Mouse (Mus musculus) c-Kit-positive CD71-positive TER-119-positive erythroid progenitor cells, embryonic 14.5 days (primary cell): ENCODE measurements around the gene Gm10273.
"Not testable (repeated sequence)": the region's sequence is repeated elsewhere in the genome, so short reads cannot be mapped to it uniquely, and the experiment has no call there.

Source experiments
- DNase-seq: peaks from one replicate; pipeline ENCODE4 v3.0.0-alpha.2; 2013; ENCODE audit warnings: low spot score

Gm10273 gene

DNA sequence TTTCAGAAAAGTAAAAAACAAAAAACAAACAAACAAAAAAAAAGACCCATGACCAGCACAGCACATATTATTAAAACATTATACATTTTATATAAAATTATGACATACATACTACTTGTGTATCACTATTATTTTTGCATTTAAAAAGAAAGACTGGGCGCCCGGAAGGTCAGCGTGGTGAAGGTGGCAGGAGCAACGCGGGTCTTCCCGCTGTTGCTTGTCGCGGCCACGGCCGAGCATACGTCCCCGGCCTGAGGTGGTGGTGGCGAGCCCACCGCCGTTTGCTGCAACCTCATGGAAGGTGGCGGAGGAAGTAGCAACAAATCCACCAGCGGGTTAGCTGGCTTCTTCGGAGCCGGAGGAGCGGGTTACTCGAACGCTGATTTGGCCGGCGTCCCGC lies at the start of gene Gm10273:
TSS of gene Gm10273 (plus strand) at position 172 of the 400 bp plus-strand sequence.
- not testable (repeated sequence) for DNase-seq

- DNase-seq: no peak
These were observed 48.9 kb upstream of the Gm10273 start for GRCm38 (mm10) chr10:59346560-59346959.

- DNase-seq: peak; percentile 80
These were observed 47.2 kb upstream of the Gm10273 start for GRCm38 (mm10) chr10:59348200-59348599.

GRCm38 (mm10) chr10:59349536-59349935 lies 45.9 kb upstream of the Gm10273 start:
- no peak for DNase-seq

DNA sequence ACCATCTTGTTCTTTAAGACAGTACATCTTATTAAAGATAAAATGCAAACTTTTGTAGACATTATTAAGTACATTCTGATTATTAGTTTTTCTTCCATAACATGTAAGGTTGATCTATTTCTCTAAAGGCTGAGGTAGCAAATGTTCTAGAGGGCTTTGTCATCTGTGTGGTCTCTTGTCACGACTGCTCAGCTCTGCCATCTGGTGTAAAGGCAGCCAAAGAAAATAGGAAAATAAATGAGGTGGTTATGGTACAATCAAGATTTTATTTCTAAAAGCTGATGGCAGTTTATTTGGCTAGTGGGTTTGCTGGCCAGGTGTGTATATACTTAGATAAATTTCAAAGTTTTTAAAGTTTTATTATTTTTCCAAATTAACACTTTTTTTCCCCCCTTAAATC lies 42.4 kb upstream of the Gm10273 start:
- DNase-seq: no peak

DNA sequence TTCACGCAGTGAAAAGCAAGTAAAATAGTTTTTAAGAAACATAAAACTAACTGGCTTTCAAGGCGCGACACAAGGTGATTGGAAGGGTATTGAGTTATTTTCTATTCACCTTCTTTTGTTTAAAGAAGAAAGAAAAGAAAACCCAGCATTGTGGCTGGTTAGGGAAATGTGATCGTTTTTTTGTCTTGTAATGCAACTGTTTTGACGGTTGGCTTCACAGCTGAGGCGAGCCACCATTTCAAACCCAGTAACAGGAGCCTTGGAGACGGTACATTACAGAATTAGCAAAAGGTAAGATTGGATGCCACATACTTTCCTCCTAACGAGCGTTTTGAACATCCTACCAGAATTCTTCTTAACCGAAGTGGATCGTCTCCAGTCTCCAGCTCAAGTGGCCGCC lies 41.3 kb upstream of the Gm10273 start:
- DNase-seq: no peak

DNA sequence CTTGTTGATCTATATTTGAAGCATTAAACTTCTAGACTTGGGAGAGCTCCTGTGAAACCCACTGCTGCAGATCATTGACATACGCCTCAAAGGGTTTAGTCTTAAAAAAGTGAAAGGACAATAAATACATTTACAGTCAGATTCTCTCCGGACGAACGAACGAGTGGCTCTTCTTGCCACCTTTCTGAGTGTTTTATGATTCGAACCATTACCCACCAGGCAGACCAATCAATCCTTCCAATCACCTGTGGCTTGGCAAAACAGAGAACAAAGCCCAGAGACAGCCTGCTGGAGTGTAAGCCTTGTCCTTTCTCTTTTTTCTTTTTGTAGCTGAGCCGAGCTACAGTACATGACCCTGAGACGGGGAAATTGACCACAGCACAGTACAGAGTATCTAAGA lies 40.4 kb upstream of the Gm10273 start:
- no peak for DNase-seq

DNA sequence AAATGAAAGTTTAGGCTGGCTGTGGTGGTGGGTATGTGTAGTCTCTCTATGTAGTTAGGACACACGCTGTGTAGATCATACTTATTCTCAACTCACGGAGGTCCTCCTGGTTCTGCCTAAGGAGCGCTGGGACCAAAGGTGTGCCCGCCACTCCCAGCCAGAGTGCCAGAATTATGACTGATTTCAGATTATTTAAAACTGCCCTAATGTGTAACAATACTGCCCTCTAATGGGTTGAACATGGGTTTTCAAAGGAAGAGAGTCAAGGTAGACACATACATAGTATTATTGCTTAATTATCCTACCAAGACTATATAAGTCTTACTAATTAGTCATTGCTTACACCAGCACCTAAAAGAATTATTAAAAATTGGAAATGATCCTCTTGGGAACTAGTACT lies 36.7 kb upstream of the Gm10273 start:
- no peak for DNase-seq

- peak; percentile 20 for DNase-seq
These were observed 32.2 kb upstream of the Gm10273 start for GRCm38 (mm10) chr10:59363208-59363607.

DNA sequence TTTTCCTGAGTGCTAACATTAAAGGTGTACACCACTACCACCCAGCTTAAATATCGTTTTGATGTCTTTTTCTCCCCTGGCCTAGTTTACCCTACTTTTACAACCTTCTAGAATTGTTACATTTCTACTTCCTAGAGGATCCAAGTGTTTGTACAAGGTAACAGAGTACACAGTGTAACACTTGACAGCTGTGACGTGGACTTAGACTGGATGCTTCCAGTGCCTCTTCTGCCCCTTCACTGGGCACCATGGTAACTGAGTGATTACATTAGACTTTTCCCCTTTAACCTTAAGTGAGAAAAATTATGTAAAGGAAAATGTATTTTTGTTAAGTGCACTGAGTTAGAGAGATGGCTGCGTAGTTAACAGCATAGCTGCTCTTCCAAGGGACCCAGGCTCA lies 30.9 kb upstream of the Gm10273 start:
- DNase-seq: no peak

- DNase-seq: no peak
These were observed 29.4 kb upstream of the Gm10273 start for GRCm38 (mm10) chr10:59365804-59366589.

- DNase-seq: no peak
These were observed 28.7 kb upstream of the Gm10273 start for GRCm38 (mm10) chr10:59366746-59367145.

GRCm38 (mm10) chr10:59367206-59367605 lies 28.2 kb upstream of the Gm10273 start:
- DNase-seq: no peak

- DNase-seq: no peak
These were observed 26.7 kb upstream of the Gm10273 start for GRCm38 (mm10) chr10:59368729-59369128.

- DNase-seq: no peak
These were observed 26.0 kb upstream of the Gm10273 start for GRCm38 (mm10) chr10:59369426-59369825.

- DNase-seq: no peak
These were observed 17.5 kb upstream of the Gm10273 start for GRCm38 (mm10) chr10:59377906-59378305.

GRCm38 (mm10) chr10:59378728-59379127 lies 16.7 kb upstream of the Gm10273 start:
- DNase-seq: no peak

GRCm38 (mm10) chr10:59379927-59380326 lies 15.5 kb upstream of the Gm10273 start:
- DNase-seq: no peak

DNA sequence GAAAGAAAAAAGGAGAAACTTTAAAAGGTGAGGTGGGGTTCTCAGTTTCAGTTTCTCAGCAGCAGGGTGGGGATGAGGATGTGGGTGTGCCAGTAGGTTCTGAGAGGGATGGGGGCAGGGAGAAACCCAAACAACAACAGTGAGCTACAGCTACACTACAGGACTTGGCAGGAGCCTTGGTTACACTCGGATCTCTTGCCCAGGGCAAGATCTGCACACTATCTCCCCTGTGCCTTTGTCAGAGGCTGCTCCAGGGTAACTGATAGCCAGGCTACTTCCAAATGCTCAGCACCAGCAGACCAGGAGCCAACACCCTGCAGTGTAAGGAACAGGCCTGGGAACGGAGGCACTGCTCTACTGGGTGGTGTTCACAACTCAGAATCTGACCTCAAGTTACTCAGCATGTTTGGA lies 15.0 kb upstream of the Gm10273 start:
- DNase-seq: peak; percentile 39

DNA sequence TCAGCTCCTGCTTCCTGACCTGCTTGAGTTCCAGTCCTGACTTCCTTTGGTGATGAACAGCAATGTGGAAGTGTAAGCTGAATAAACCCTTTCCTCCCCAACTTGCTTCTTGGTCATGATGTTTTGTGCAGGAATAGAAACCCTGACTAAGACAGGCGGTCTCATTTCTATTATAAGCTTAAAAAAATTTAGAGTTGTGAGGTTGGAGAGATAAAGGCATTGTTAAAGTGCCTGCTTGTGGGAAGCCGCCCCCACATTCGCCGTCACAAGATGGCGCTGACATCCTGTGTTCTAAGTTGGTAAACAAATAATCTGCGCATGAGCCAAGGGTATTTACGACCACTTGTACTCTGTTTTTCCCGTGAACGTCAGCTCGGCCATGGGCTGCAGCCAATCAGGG lies 13.9 kb upstream of the Gm10273 start:
- DNase-seq: peak; percentile 38

GRCm38 (mm10) chr10:59386951-59387350 lies 8.5 kb upstream of the Gm10273 start:
- DNase-seq: no peak

GRCm38 (mm10) chr10:59389652-59390051 lies 5.8 kb upstream of the Gm10273 start:
- no peak for DNase-seq

DNA sequence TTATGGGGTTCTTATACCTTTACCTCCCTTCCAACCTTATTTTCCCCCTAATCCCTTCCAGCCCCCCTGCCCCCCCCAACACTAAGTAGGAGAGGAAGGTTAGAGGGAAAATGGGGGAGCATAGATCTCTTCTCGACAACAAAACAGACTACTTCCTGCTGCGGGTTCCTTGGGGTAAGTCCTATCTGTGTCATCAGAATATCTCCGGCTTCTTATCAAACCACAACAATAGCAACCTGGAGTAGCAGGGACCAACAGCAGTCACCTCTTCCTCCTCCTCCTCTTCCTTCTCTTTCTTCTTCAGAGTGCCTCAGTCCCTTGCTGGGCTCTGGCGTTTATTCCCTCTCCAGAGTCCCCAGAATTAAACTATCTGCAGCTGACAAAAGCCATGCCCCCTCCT lies 3.5 kb upstream of the Gm10273 start:
- DNase-seq: no peak
